Mouse (Mus musculus) midbrain, embryonic 10.5 days (tissue): ENCODE measurements around the gene 1600014C23Rik. TPM values are rescaled to one million over a fixed set of nuclear protein-coding genes. Genes with fewer than 3 reads are reported as not detected.
A peak's percentile ranks its signal among the peaks of the same experiment; 100 is the strongest.

Source experiments
- DNase-seq: peaks from one replicate; pipeline ENCODE4 v3.0.0-alpha.2; 2017; ENCODE audit warnings: low spot score
- H3K27ac ChIP-seq: fragments of 300-500 bp; sonication (generic); replicated peaks from 2 replicates; pipeline ENCODE4 v1.5.1; 2016; ENCODE audit warnings: mild to moderate bottlenecking
- H3K27me3 ChIP-seq: fragments of 300-500 bp; sonication (generic); 2 replicates; pipeline ENCODE4 v1.6.1; 2016; ENCODE audit warnings: low read depth, mild to moderate bottlenecking; ENCODE audit not compliant: poor library complexity, severe bottlenecking
- H3K36me3 ChIP-seq: fragments of 300-500 bp; sonication (generic); 2 replicates; pipeline ENCODE4 v1.6.1; 2016; ENCODE audit warnings: mild to moderate bottlenecking, moderate library complexity
- H3K4me1 ChIP-seq: fragments of 300-500 bp; sonication (generic); 2 replicates; pipeline ENCODE4 v1.6.1; 2016
- H3K4me3 ChIP-seq: fragments of 300-500 bp; sonication (generic); 2 replicates; pipeline ENCODE4 v1.5.1; 2016; ENCODE audit warnings: mild to moderate bottlenecking, moderate library complexity
- H3K9me3 ChIP-seq: fragments of 300-500 bp; sonication (generic); replicated peaks from 2 replicates; pipeline ENCODE4 v1.6.1; 2016; ENCODE audit warnings: mild to moderate bottlenecking
- WGBS: fragments of 180-500 bp; shearing (Covaris S2); methylation state at CpG from one replicate; pipeline ENCODE4 v1.1.7; 2016; 5-methylcytosine and 5-hydroxymethylcytosine counted together
- polyA plus RNA-seq: library from polyadenylated mRNA; unstranded; fragments of >200 nt; fragmentation: Nextera tagmentation; extraction: Ambion mirVana; gene quantifications from 2 replicates; pipeline ENCODE4 v1.2.1, GENCODE M21; 2016

1600014C23Rik gene
- polyA plus RNA-seq = 0.48 and 0.58 TPM in 2 replicates

GRCm38 (mm10) chr17:45733735-45734301 is at the start of gene 1600014C23Rik:
TSS of gene 1600014C23Rik (minus strand) at chr17:45733844.
- Histone ChIP-seq H3K4me1 (peaks cover 72% of the 10 kb centered on the region), H3K4me3 (peak within 1 kb of the TSS; percentile 57), H3K9me3 (no peaks in the 10 kb centered on the region), H3K36me3 (no peaks in the 10 kb centered on the region), H3K27ac (peak within 1 kb of the TSS; percentile 98), H3K27me3 (peaks cover 49% of the 10 kb centered on the region)
- WGBS = under 1% methylated on average over 41 of the region's 41 CpGs
- peak; percentile 61 for DNase-seq

GRCm38 (mm10) chr17:45778446-45778845 is 44.8 kb upstream of the 1600014C23Rik start:
- WGBS = 96% methylated on average over 4 of the region's 4 CpGs
- no peak overlapping the region for H3K27ac ChIP-seq
- H3K36me3 ChIP-seq = no peaks in the 10 kb centered on the region
- no peak overlapping the region for H3K4me3 ChIP-seq
- H3K4me1 ChIP-seq = no peaks in the 10 kb centered on the region
- H3K27me3 ChIP-seq = no peaks in the 10 kb centered on the region
- no peaks in the 10 kb centered on the region for H3K9me3 ChIP-seq
- DNase-seq = no peak

GRCm38 (mm10) chr17:45777431-45777830 is 43.8 kb upstream of the 1600014C23Rik start:
- Histone ChIP-seq H3K27ac (no peak overlapping the region), H3K9me3 (no peaks in the 10 kb centered on the region), H3K4me3 (no peak overlapping the region), H3K27me3 (no peaks in the 10 kb centered on the region), H3K36me3 (no peaks in the 10 kb centered on the region), H3K4me1 (no peaks in the 10 kb centered on the region; the same call in 1 of the 2 replicates)
- no peak for DNase-seq
- 88% methylated on average over 6 of the region's 6 CpGs for WGBS

- H3K36me3 ChIP-seq = no peaks in the 10 kb centered on the region
- no peaks in the 10 kb centered on the region; the same call in 1 of the 2 replicates for H3K4me1 ChIP-seq
- DNase-seq = no peak
- H3K27me3 ChIP-seq = no peaks in the 10 kb centered on the region
- 95% methylated on average over 8 of the region's 8 CpGs for WGBS
- no peaks in the 10 kb centered on the region for H3K9me3 ChIP-seq
- H3K27ac ChIP-seq = no peak overlapping the region
- no peak overlapping the region for H3K4me3 ChIP-seq
Measured at GRCm38 (mm10) chr17:45776185-45776584, 42.5 kb upstream of the 1600014C23Rik start.

GRCm38 (mm10) chr17:45775468-45775867 is 41.8 kb upstream of the 1600014C23Rik start:
- H3K36me3 ChIP-seq = no peaks in the 10 kb centered on the region
- H3K4me1 ChIP-seq = peaks cover 5% of the 10 kb centered on the region
- DNase-seq = no peak
- no peak overlapping the region for H3K4me3 ChIP-seq
- no peaks in the 10 kb centered on the region for H3K27me3 ChIP-seq
- no peaks in the 10 kb centered on the region for H3K9me3 ChIP-seq
- WGBS = 92% methylated on average over 9 of the region's 9 CpGs
- no peak overlapping the region for H3K27ac ChIP-seq

- Histone ChIP-seq H3K27ac (no peak overlapping the region), H3K4me3 (no peak overlapping the region), H3K9me3 (no peaks in the 10 kb centered on the region), H3K27me3 (peaks cover 9% of the 10 kb centered on the region), H3K36me3 (no peaks in the 10 kb centered on the region), H3K4me1 (peaks cover 18% of the 10 kb centered on the region)
- no peak for DNase-seq
- WGBS = 85% methylated on average over 3 of the region's 3 CpGs
Measured at GRCm38 (mm10) chr17:45772566-45772965, 38.9 kb upstream of the 1600014C23Rik start.

GRCm38 (mm10) chr17:45772096-45772495 is 38.5 kb upstream of the 1600014C23Rik start:
- Histone ChIP-seq H3K4me1 (peaks cover 23% of the 10 kb centered on the region), H3K4me3 (no peak overlapping the region), H3K27ac (no peak overlapping the region; the same call in 1 of the 2 replicates), H3K36me3 (no peaks in the 10 kb centered on the region), H3K27me3 (peaks cover 9% of the 10 kb centered on the region), H3K9me3 (no peaks in the 10 kb centered on the region)
- no peak for DNase-seq
- WGBS = 91% methylated on average over 8 of the region's 8 CpGs

GRCm38 (mm10) chr17:45770441-45770840 is 36.8 kb upstream of the 1600014C23Rik start:
- Histone ChIP-seq H3K27ac (peak overlapping the region; percentile 58), H3K4me1 (peaks cover 39% of the 10 kb centered on the region), H3K4me3 (no peak overlapping the region), H3K9me3 (no peaks in the 10 kb centered on the region), H3K27me3 (peaks cover 9% of the 10 kb centered on the region), H3K36me3 (no peaks in the 10 kb centered on the region)
- 28% methylated on average over 6 of the region's 6 CpGs for WGBS
- DNase-seq = no peak

GRCm38 (mm10) chr17:45769821-45770220 is 36.2 kb upstream of the 1600014C23Rik start:
- WGBS = 75% methylated on average over 6 of the region's 6 CpGs
- Histone ChIP-seq H3K4me1 (peaks cover 45% of the 10 kb centered on the region), H3K9me3 (no peaks in the 10 kb centered on the region), H3K27me3 (peaks cover 9% of the 10 kb centered on the region), H3K27ac (no peak overlapping the region), H3K36me3 (no peaks in the 10 kb centered on the region), H3K4me3 (no peak overlapping the region)
- DNase-seq = no peak

- 42% methylated on average over 8 of the region's 9 CpGs for WGBS
- no peaks in the 10 kb centered on the region for H3K36me3 ChIP-seq
- DNase-seq = no peak
- no peak overlapping the region; the same call in 1 of the 2 replicates for H3K4me3 ChIP-seq
- H3K4me1 ChIP-seq = peaks cover 52% of the 10 kb centered on the region
- peak overlapping the region; percentile 82 for H3K27ac ChIP-seq
- no peaks in the 10 kb centered on the region for H3K9me3 ChIP-seq
- peaks cover 9% of the 10 kb centered on the region for H3K27me3 ChIP-seq
Measured at GRCm38 (mm10) chr17:45767536-45768146, 34.0 kb upstream of the 1600014C23Rik start.

- DNase-seq = peak; percentile 75
- H3K4me1 ChIP-seq = peaks cover 52% of the 10 kb centered on the region
- H3K36me3 ChIP-seq = no peaks in the 10 kb centered on the region
- H3K9me3 ChIP-seq = no peaks in the 10 kb centered on the region
- H3K4me3 ChIP-seq = peak overlapping the region; percentile 14
- peak overlapping the region; percentile 82 for H3K27ac ChIP-seq
- 26% methylated on average over 12 of the region's 12 CpGs for WGBS
- peaks cover 9% of the 10 kb centered on the region for H3K27me3 ChIP-seq
Measured at GRCm38 (mm10) chr17:45766735-45767535, 33.3 kb upstream of the 1600014C23Rik start.

GRCm38 (mm10) chr17:45765914-45766313 is 32.3 kb upstream of the 1600014C23Rik start:
- peak overlapping the region; percentile 82; the same call in 1 of the 2 replicates for H3K27ac ChIP-seq
- H3K9me3 ChIP-seq = no peaks in the 10 kb centered on the region
- no peak for DNase-seq
- no peaks in the 10 kb centered on the region for H3K36me3 ChIP-seq
- H3K4me3 ChIP-seq = no peak overlapping the region
- peaks cover 53% of the 10 kb centered on the region for H3K4me1 ChIP-seq
- peaks cover 9% of the 10 kb centered on the region for H3K27me3 ChIP-seq
- 89% methylated on average over 3 of the region's 3 CpGs for WGBS
